8 mouse cellular contexts compared by ENCODE assay signal in the genomic region with DNA sequence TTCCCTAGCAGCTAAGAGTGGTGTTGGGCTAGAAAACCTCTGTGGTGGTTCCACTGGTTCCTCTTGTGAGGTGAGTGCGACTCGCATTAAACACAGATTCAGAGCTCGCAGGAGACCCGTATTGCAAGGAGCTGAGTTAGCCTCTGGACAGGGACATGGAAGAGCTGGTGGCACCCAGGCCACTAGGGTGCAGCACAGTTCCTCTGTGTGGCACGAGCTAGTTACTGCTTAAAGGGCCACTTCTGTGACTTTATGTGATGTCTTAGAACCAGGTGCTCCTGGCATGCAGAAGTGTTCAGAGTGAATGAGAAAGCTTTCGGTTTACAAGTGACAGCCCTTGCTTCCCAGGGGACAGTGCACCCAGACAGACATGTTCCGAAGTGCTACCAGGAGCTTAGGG. TPM values are rescaled to one million over a fixed set of nuclear protein-coding genes. Genes with fewer than 3 reads are reported as not detected.
A peak's percentile ranks its signal among the peaks of the same experiment; 100 is the strongest.
DNase-seq lines count a peak whose midpoint lies in the region; ATAC-seq and TF ChIP-seq lines count a peak whose summit lies in the region.

No protein-coding gene starts in this region.

- no peaks in the 10 kb centered on the region for H3K4me1 ChIP-seq in cerebellum, adult 2 months (ENCODE audit: control insufficient read depth, insufficient read depth, low read length)
- no peaks in the 10 kb centered on the region for H3K4me1 ChIP-seq in neural tube, embryonic 11.5 days (ENCODE audit: control insufficient read depth, insufficient read depth, low read length)
- H3K4me1 ChIP-seq in embryonic facial prominence, embryonic 14.5 days (ENCODE audit: control insufficient read depth, insufficient read depth, low read length), result no peaks in the 10 kb centered on the region
- H3K4me1 ChIP-seq in liver, postnatal 0 days (ENCODE audit: insufficient read depth), result no peaks in the 10 kb centered on the region
- no peaks in the 10 kb centered on the region for H3K4me1 ChIP-seq in midbrain, embryonic 13.5 days (replicated peaks)

- WGBS in cerebellum, adult 2 months, result 65% methylated on average over 7 of the region's 7 CpGs
- 83% methylated on average over 7 of the region's 7 CpGs for WGBS in neural tube, embryonic 11.5 days
- 77% methylated on average over 7 of the region's 7 CpGs for WGBS in embryonic facial prominence, embryonic 14.5 days
- WGBS in liver, postnatal 0 days (ENCODE audit: insufficient replicate concordance), result 60% methylated on average over 7 of the region's 7 CpGs
- WGBS in midbrain, embryonic 13.5 days, result 77% methylated on average over 7 of the region's 7 CpGs

- H3K27me3 ChIP-seq in cerebellum, adult 2 months (ENCODE audit: control insufficient read depth, insufficient read depth, low read length), result no peaks in the 10 kb centered on the region
- H3K27me3 ChIP-seq in neural tube, embryonic 11.5 days (ENCODE audit: control insufficient read depth, insufficient read depth, low read length), result no peaks in the 10 kb centered on the region
- H3K27me3 ChIP-seq in embryonic facial prominence, embryonic 14.5 days (replicated peaks; ENCODE audit: control insufficient read depth, insufficient read depth, low read length), result no peaks in the 10 kb centered on the region
- H3K27me3 ChIP-seq in liver, postnatal 0 days (ENCODE audit: insufficient read depth, low read length), result no peaks in the 10 kb centered on the region
- H3K27me3 ChIP-seq in midbrain, embryonic 13.5 days, result no peaks in the 10 kb centered on the region

- no peak overlapping the region for H3K9ac ChIP-seq in neural tube, embryonic 11.5 days (ENCODE audit: low read length)
- no peak overlapping the region for H3K9ac ChIP-seq in embryonic facial prominence, embryonic 14.5 days (ENCODE audit: low read depth, low read length)
- no peak overlapping the region for H3K9ac ChIP-seq in liver, postnatal 0 days (replicated peaks)
- no peak overlapping the region for H3K9ac ChIP-seq in midbrain, embryonic 13.5 days (replicated peaks)

- no peak for ATAC-seq in neural tube, embryonic 11.5 days (ENCODE audit: insufficient read depth, low FRiP score, low TSS enrichment)
- no peak for ATAC-seq in embryonic facial prominence, embryonic 14.5 days (ENCODE audit: low read depth)
- ATAC-seq in liver, postnatal 0 days, result peak; percentile 66
- ATAC-seq in midbrain, embryonic 13.5 days, result no peak

- H3K36me3 ChIP-seq in neural tube, embryonic 11.5 days (ENCODE audit: control insufficient read depth, insufficient read depth, low read length), result peaks cover 51% of the 10 kb centered on the region
- peaks cover 92% of the 10 kb centered on the region for H3K36me3 ChIP-seq in embryonic facial prominence, embryonic 14.5 days (ENCODE audit: control insufficient read depth, insufficient read depth, low read length)
- H3K36me3 ChIP-seq in liver, postnatal 0 days (replicated peaks; ENCODE audit: insufficient read depth, low read length), result peaks cover 81% of the 10 kb centered on the region
- H3K36me3 ChIP-seq in midbrain, embryonic 13.5 days, result peaks cover 90% of the 10 kb centered on the region

- H3K4me2 ChIP-seq in neural tube, embryonic 11.5 days (ENCODE audit: low read depth), result no peak overlapping the region
- H3K4me2 ChIP-seq in embryonic facial prominence, embryonic 14.5 days (ENCODE audit: low read depth, low read length), result no peak overlapping the region
- no peak overlapping the region for H3K4me2 ChIP-seq in liver, postnatal 0 days (ENCODE audit: low read depth, low read length)
- H3K4me2 ChIP-seq in midbrain, embryonic 13.5 days (replicated peaks), result no peak overlapping the region

- no peak overlapping the region for H3K27ac ChIP-seq in cerebellum, adult 2 months (ENCODE audit: insufficient read depth, low read length)
- H3K27ac ChIP-seq in neural tube, embryonic 11.5 days (ENCODE audit: low read depth, low read length), result no peak overlapping the region
- no peak overlapping the region for H3K27ac ChIP-seq in embryonic facial prominence, embryonic 14.5 days (replicated peaks; ENCODE audit: low read depth, low read length)
- H3K27ac ChIP-seq in liver, postnatal 0 days (ENCODE audit: low read depth), result no peak overlapping the region
- H3K27ac ChIP-seq in midbrain, embryonic 13.5 days, result no peak overlapping the region

- peak; percentile 24; the same call in 1 of the 2 replicates for TF ChIP-seq CTCF in cerebellum, adult 2 months (IDR thresholded peaks at IDR 0.05; ENCODE audit: borderline replicate concordance, insufficient read depth, low read depth, low read length)
- peak; percentile 86 for TF ChIP-seq CTCF in liver, postnatal 0 days (IDR thresholded peaks at IDR 0.05; ENCODE audit: low read depth)

- no peak for TF ChIP-seq POLR2A in cerebellum, adult 2 months (IDR thresholded peaks at IDR 0.05; ENCODE audit: borderline replicate concordance, insufficient read depth, low read length)

- no peaks in the 10 kb centered on the region for H3K9me3 ChIP-seq in neural tube, embryonic 11.5 days (ENCODE audit: control insufficient read depth, low read length)
- H3K9me3 ChIP-seq in embryonic facial prominence, embryonic 14.5 days (ENCODE audit: control insufficient read depth, low read length), result no peaks in the 10 kb centered on the region
- H3K9me3 ChIP-seq in liver, postnatal 0 days (ENCODE audit: low read length), result no peaks in the 10 kb centered on the region
- H3K9me3 ChIP-seq in midbrain, embryonic 13.5 days, result no peaks in the 10 kb centered on the region

- no peak overlapping the region for H3K4me3 ChIP-seq in cerebellum, adult 2 months (replicated peaks; ENCODE audit: insufficient read depth, low read depth, low read length)
- H3K4me3 ChIP-seq in neural tube, embryonic 11.5 days (ENCODE audit: low read depth, low read length), result no peak overlapping the region
- no peak overlapping the region for H3K4me3 ChIP-seq in embryonic facial prominence, embryonic 14.5 days (ENCODE audit: low read depth, low read length)
- H3K4me3 ChIP-seq in liver, postnatal 0 days (ENCODE audit: low read depth, low read length), result no peak overlapping the region
- H3K4me3 ChIP-seq in midbrain, embryonic 13.5 days (replicated peaks), result no peak overlapping the region

- no peak for TF ChIP-seq EP300 in liver, postnatal 0 days (IDR thresholded peaks at IDR 0.05; ENCODE audit: low read depth)

- no peak for DNase-seq in cerebellum, adult 2 months
- DNase-seq in cerebellum, adult 9-11 months, result no peak
- peak; percentile 49 for DNase-seq in neural tube, embryonic 11.5 days (ENCODE audit: low spot score)
- no peak for DNase-seq in neural tube, embryonic 10.5 days (ENCODE audit: extremely low spot score, low spot score)
- DNase-seq in embryonic facial prominence, embryonic 14.5 days (ENCODE audit: low spot score), result peak; percentile 54
- DNase-seq in liver, postnatal 0 days, result peak; percentile 74
- peak; percentile 22 to 31 for DNase-seq in right cerebral cortex, postnatal 36 days (ENCODE audit: low spot score in 2 of 2)

RNA-seq across cellular contexts. Expression of a gene that starts 7.9 kb away (rescaled TPM):
- 28.2 and 31.6 TPM in 2 replicates for polyA plus RNA-seq in cerebellum, adult 2 months (2012; rRNA removed)
- 45.6 and 46.2 TPM in 2 replicates for polyA plus RNA-seq in neural tube, embryonic 11.5 days (2014; fragmentation: Nextera tagmentation; extraction: Ambion mirVana)
- polyA plus RNA-seq in embryonic facial prominence, embryonic 14.5 days (2014; fragmentation: Nextera tagmentation; extraction: Ambion mirVana), result 37.3 and 40.7 TPM in 2 replicates
- 16.2 and 17.1 TPM in 2 replicates for polyA plus RNA-seq in liver, postnatal 0 days (2015; fragmentation: Nextera tagmentation; extraction: Ambion mirVana)
- 30.5 and 31.6 TPM in 2 replicates for polyA plus RNA-seq in midbrain, embryonic 13.5 days (2015; fragmentation: Nextera tagmentation; extraction: Ambion mirVana)

RNA-seq across cellular contexts. Expression of a gene that starts 8.0 kb away (rescaled TPM):
- polyA plus RNA-seq in cerebellum, adult 2 months (2012; rRNA removed), result 2.1 and 2.2 TPM in 2 replicates
- polyA plus RNA-seq in neural tube, embryonic 11.5 days (2014; fragmentation: Nextera tagmentation; extraction: Ambion mirVana), result 154 and 156 TPM in 2 replicates
- 79.2 and 96.2 TPM in 2 replicates for polyA plus RNA-seq in embryonic facial prominence, embryonic 14.5 days (2014; fragmentation: Nextera tagmentation; extraction: Ambion mirVana)
- polyA plus RNA-seq in liver, postnatal 0 days (2015; fragmentation: Nextera tagmentation; extraction: Ambion mirVana), result 41.4 and 45.4 TPM in 2 replicates
- 42.1 and 43.3 TPM in 2 replicates for polyA plus RNA-seq in midbrain, embryonic 13.5 days (2015; fragmentation: Nextera tagmentation; extraction: Ambion mirVana)

RNA-seq across cellular contexts. Expression of a gene that starts 15.3 kb away (rescaled TPM):
- 0.11 and 0.14 TPM in 2 replicates for polyA plus RNA-seq in cerebellum, adult 2 months (2012; rRNA removed)
- polyA plus RNA-seq in neural tube, embryonic 11.5 days (2014; fragmentation: Nextera tagmentation; extraction: Ambion mirVana), result 0.14 and 0.36 TPM in 2 replicates
- polyA plus RNA-seq in embryonic facial prominence, embryonic 14.5 days (2014; fragmentation: Nextera tagmentation; extraction: Ambion mirVana), result 0.38 and 1.1 TPM in 2 replicates
- polyA plus RNA-seq in liver, postnatal 0 days (2015; fragmentation: Nextera tagmentation; extraction: Ambion mirVana), result 0.59 and 0.72 TPM in 2 replicates
- polyA plus RNA-seq in midbrain, embryonic 13.5 days (2015; fragmentation: Nextera tagmentation; extraction: Ambion mirVana), result 0.10 and 0.12 TPM in 2 replicates

RNA-seq across cellular contexts. Expression of a gene that starts 33.0 kb away (rescaled TPM):
- polyA plus RNA-seq in cerebellum, adult 2 months (2012; rRNA removed), result 13.0 and 14.0 TPM in 2 replicates
- polyA plus RNA-seq in neural tube, embryonic 11.5 days (2014; fragmentation: Nextera tagmentation; extraction: Ambion mirVana), result 36.7 and 42.2 TPM in 2 replicates
- 13.1 and 16.0 TPM in 2 replicates for polyA plus RNA-seq in embryonic facial prominence, embryonic 14.5 days (2014; fragmentation: Nextera tagmentation; extraction: Ambion mirVana)
- polyA plus RNA-seq in liver, postnatal 0 days (2015; fragmentation: Nextera tagmentation; extraction: Ambion mirVana), result 67.0 and 81.2 TPM in 2 replicates
- 24.4 and 30.2 TPM in 2 replicates for polyA plus RNA-seq in midbrain, embryonic 13.5 days (2015; fragmentation: Nextera tagmentation; extraction: Ambion mirVana)

Comparison
In these comparisons a context has a peak if more than half of its experiments do, and no peak if none do; other contexts are left out.
1. DNase-seq: peak in neural tube, embryonic 11.5 days (single experiment), embryonic facial prominence, embryonic 14.5 days (single experiment), liver, postnatal 0 days (single experiment) and right cerebral cortex, postnatal 36 days (2 of 2); none in cerebellum, adult 2 months (0 of 2), cerebellum, adult 9-11 months (single experiment) and neural tube, embryonic 10.5 days (single experiment).
2. RNA of a gene that starts 8.0 kb away (polyA plus RNA-seq): 154 to 156 TPM in neural tube, embryonic 11.5 days, 79.2 to 96.2 TPM in embryonic facial prominence, embryonic 14.5 days, 41.4 to 45.4 TPM in liver, postnatal 0 days and 42.1 to 43.3 TPM in midbrain, embryonic 13.5 days; 2.1 to 2.2 TPM in cerebellum, adult 2 months; every median in the first group is over 10 times any median in the second.